Mouse (Mus musculus): ENCODE results near the gene Sema3d. TPM values are rescaled to one million over a fixed set of nuclear protein-coding genes. Genes with fewer than 3 reads are reported as not detected.

The Sema3d gene
- total RNA-seq, 1 experiment from 2014 or later = 3.4 TPM

GRCm38 (mm10) chr5:12634227-12634980 is 251.2 kb downstream of the Sema3d start:
- DNase-seq = no peak

GRCm38 (mm10) chr5:12637763-12638468 is 254.7 kb downstream of the Sema3d start:
- no peak for DNase-seq
